Mouse (Mus musculus) WW6 (cell line): ENCODE results near the gene Hyal2.
"Not testable (repeated sequence)": the region's sequence is repeated elsewhere in the genome, so short reads cannot be mapped to it uniquely, and the experiment has no call there.

Experiments
- DNase-seq: peaks from one replicate; pipeline ENCODE4 v3.0.0-alpha.2; 2013; ENCODE audit warnings: low read depth, low spot score

Gene Hyal2

GRCm38 (mm10) chr9:107569270-107569669 lies 1.5 kb downstream of the Hyal2 start:
- no peak for DNase-seq

DNA sequence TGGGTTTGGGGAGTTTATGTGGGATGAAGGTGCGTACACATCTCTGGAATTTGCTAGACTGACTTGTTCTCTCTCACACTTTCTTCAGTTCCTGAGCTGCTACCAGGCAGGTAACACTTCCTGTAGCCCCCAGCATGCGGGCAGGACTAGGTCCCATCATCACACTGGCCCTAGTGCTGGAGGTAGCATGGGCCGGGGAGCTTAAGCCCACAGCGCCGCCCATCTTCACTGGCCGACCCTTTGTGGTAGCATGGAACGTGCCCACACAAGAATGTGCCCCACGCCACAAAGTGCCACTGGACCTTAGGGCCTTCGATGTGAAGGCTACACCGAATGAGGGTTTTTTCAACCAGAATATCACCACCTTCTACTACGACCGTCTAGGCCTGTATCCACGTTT lies 2.3 kb downstream of the Hyal2 start:
- no peak for DNase-seq

- no peak for DNase-seq
Measured at GRCm38 (mm10) chr9:107570845-107571244, 3.1 kb downstream of the Hyal2 start.

GRCm38 (mm10) chr9:107571534-107572326 lies 4.0 kb downstream of the Hyal2 start:
- no peak for DNase-seq

- DNase-seq, result no peak
Measured at GRCm38 (mm10) chr9:107572327-107572662, 4.5 kb downstream of the Hyal2 start.

DNA sequence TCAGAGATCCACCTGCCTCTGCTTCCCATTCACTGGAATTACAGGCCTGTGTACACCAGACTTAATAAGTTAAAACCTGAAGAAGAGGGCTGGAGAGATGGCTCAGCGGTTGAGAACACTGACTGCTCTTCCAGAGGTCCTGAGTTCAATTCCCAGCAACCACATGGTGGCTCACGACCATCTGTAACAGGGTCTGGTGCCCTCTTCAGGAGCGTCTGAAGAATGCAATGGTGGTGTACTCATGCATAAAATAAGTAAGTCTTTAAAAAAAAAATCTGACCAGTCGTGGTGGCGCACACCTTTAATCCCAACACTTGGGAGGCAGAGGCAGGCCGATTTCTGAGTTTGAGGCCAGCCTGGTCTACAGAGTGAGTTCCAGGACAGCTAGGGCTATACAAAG lies 6.0 kb downstream of the Hyal2 start:
- not testable (repeated sequence) for DNase-seq

DNA sequence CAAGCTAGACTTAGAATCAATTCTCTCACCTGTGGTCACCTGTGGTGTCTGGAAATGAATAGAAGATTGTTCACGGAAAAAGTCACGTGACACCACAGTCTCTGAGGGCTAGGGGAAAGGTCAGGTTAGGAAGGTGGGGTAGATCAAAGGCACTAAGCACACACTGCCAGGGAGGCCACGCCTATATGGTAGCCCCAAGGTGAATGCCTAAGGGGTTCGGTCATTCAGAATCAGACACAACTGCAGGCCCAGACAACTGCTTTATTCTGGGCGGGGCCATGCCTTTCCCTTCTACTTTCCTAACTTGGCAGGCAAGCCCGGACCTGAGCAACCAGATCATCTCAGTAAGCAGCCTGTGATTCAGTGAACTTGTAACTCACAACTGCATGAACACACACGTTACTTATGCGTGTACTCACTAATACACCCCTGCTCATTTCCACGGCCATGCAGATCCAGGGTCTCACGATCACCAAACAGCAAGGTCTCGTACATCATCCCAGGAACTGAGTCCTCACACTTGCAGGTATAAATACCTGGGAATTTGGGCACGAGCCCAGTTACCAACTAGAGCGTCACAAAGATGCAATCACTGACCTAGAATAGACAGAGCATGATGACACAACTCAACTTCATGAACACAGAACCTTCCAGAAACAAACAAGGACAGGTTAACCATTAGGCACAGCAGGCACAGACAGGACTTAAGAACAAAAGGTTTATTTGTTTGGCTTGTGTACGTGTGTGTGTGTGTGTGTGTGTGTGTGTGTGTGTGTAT lies 8.0 kb downstream of the Hyal2 start:
- DNase-seq, result no peak

DNA sequence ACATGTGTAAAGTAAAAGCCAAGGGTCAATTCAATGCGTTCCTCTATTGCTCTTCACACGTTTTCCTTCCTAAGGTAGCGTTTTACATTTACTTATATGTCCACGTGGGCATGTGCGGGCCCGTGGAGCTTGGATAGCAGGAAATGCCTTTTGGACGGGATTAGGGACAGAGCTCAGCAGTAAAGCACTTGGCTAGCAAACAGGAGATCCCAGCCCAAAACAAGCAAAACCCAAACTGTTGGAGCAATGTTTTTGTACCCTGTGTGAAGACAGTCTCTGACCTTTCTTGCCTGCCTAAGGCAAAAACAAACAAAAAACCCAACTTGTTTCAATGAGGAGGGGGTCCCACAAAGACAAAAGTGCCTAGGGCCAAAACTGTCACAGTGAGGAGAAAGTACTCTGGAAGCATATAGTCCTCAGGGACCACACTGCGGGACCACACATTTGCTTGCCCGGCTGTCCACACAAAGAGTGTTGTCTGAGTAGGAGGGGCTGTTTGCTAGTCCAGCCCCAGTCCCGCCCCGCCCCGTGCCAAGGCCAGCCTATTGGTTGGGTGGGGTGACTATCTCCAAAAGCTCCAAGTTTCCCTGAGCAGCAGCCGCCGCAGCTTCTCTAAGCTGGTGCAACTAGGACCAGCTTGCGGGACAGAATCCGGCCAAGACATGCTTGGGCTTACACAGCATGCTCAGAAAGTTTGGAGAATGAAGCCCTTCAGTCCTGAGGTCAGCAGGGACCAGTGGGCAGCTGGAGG lies 8.8 kb downstream of the Hyal2 start, which contains the start of gene Hyal1:
Gene Hyal1 (plus strand): TSS at position 571 of the 751 bp plus-strand sequence.
- no peak for DNase-seq

GRCm38 (mm10) chr9:107577871-107578270 lies 10.1 kb downstream of the Hyal2 start:
- no peak for DNase-seq

DNA sequence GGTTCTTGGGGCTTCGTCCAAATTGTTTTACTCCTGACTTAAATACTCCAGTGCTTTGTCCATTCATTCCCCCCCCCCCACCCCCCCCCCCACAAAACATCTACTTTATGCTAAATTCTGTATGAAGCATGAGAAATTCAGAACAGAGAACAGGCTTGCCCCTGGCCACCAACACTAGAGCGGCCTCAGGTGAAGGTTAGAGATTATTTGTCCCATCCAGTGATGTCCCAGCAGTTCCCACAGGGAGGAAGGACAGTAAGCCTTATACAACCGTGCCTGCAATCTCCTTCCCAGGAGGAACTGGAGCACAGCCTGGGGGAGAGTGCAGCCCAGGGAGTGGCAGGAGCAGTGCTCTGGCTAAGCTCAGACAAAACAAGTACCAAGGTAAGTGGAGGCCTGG lies 10.8 kb downstream of the Hyal2 start, which contains the start of gene Naa80:
Gene Naa80 (plus strand): TSS at position 301 of the 400 bp plus-strand sequence.
- DNase-seq, result no peak

DNA sequence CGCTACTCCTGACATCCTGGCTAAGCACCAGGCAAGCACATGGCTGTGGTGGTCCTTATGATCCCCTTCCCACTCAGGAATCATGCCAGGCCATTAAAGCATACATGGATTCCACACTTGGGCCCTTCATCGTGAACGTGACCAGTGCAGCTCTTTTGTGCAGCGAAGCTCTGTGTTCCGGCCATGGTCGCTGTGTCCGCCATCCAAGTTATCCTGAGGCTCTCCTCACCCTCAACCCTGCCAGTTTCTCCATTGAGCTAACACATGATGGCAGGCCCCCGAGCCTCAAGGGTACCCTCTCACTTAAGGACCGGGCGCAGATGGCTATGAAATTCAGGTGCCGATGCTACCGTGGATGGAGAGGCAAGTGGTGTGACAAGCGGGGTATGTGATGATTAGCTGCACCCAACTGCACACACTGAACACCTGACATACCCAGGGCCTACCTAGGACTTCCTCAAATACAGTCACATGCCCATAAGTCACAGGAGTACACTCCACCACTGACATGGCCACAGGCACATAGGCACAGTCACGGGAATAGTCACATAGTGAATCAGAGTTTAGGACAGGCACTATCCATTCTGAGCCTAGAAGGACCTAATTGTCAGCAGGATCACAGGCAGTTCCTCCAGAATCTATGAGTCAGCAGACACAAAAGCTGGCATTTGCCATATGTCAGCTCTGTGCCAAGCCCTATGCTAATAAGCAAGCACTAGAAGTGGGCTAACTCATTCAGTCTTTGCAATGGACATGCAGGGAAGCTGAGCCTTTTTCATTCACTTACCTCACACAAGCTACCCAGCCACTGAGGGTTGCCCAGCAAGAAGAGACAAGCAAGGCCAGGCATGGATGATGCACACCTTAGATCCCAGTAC lies 11.5 kb downstream of the Hyal2 start:
- no peak for DNase-seq

DNA sequence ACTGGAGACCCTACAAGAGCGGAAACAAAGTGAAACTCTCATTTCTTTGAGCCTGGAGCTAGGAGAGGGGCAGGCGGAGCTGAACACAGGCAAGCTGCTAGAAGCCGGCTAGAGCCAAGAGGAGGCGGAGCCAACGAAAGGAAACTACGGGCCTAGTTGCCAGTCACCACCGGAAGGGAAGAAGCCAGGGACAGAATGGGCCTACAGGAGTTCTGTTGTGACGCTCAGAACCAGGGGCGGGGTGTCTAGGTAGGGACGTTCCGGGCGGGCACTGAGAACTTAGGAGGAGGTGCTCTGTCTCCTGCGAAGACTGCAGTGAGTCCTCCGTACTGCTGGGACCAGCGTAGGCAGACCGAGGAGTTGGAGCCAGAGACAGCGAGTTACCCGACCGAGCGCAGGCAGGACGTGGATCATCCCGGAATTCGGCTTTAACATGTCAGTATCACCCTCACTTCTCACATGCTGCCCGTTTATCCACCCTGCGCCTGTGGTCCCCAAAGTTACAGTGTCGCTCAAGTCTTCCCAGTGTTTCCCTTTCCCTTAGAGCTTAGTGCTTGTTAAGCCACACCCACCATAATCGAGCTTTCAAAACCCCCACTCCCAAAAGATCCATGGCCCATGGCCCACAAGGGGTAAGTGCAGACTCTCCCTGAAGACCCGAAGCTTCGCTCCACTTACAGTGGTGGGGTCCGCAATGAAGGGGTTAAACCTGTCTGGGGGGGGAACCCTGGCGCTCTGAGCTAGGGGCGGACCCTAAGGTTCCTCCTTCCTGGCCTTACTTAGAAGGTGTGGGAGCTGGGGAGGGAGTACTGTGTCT lies 13.0 kb downstream of the Hyal2 start, which contains the start of gene Hyal3:
Gene Hyal3 (plus strand): TSS at position 318 of the 817 bp plus-strand sequence.
- no peak for DNase-seq

DNA sequence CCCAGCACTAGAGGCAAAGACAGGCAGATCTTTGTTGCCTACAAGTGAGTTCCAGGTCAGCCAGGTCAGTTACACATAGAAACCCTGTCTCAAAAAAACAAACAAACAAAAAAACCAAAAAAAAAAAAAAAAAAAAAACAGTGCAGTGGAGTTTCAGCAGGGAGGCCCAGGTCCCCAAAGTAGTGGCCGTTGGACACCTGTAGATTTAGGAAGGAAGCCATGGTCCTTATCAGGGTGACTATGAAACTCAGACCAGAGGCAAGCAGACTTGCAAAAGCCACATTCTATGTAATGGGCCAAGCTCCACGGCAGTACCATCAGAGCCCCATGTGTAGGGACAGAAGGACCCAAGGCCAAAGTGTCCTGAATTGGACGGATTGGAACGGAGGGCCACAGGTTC lies 13.8 kb downstream of the Hyal2 start:
- DNase-seq, result no peak

GRCm38 (mm10) chr9:107582509-107583062 lies 14.8 kb downstream of the Hyal2 start:
- DNase-seq, result no peak

DNA sequence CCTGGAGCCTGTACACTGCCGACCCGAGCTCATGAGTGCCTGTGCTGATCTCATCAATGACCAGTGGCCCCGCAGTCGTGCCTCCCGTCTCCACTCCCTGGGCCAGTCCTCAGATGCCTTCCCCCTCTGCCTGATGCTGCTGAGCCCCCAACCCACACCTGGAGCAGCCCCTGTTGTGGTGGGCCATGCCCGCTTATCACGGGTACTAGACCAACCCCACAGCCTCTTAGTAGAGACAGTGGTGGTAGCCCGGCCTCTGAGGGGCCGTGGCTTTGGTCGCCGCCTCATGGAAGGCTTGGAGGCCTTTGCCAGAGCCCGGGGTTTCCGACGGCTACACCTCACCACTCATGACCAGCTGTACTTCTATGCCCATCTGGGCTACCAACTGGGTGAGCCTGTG lies 15.4 kb downstream of the Hyal2 start:
- DNase-seq, result no peak

DNA sequence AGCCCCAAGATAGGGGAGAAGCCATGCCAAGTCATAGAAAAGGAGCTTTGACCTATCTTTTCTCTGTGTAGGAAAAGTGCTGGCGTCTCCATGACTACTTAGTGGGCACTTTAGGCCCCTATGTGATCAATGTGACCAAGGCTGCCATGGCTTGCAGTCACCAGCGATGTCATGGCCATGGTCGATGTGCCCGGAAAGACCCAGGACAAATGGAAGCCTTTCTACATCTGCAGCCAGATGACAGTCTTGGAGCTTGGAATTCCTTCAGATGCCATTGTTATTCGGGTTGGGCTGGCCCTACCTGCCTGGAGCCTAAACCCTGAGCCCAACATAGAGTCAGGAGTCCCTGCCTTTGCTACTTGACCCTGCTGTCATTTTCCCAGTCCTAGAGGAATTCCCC lies 18.8 kb downstream of the Hyal2 start:
- no peak for DNase-seq

- peak; percentile 95 for DNase-seq
Measured at GRCm38 (mm10) chr9:107586974-107587832, 19.5 kb downstream of the Hyal2 start, which contains the start of gene Ifrd2. Gene Ifrd2, plus strand, starts transcription at chr9:107587642.

DNA sequence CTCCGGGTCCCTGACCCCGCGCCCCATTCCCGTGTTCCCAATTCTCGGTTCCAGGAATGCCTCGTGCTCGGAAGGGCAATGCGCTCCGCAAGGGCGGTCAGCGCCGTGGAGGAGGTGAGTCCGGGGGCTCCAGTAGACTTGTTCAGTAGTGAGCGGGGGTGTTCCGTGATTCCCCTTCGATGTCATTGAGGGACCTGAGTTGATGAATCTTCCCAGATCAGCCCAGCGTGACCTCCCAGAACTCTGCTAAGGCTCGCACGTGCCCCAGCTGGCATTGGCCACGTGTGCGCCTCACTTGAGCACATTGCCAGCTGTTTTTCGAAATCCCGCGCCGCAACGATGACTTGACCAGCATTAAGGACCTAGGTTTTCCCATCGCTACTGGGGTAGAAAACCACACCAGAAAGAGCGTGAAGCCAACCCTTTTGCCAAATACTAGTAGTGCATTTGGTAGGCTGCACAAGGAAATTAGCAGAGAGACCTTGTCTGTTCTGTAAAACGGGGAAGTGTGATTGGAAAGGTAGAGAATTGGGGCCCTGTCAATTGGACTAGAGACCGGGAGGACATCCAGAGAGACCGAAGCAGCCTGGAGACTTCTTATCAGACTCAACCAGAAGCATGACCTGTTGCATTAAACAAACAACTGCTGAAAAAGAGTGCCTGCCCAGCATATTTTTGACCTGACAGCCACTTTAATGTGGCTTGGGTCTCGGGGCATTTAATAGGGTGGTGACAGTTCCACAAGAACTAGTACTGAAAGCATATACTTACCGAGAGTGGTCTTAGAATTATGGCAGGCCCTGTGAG lies 20.3 kb downstream of the Hyal2 start:
- DNase-seq, result no peak
